Mouse (Mus musculus) midbrain, postnatal 0 days (tissue): ENCODE results near the gene Sfn. TPM values are rescaled to one million over a fixed set of nuclear protein-coding genes. Genes with fewer than 3 reads are reported as not detected.

Experiments used
- ATAC-seq: fragments of 200-750 bp; cut with Nextera tagmentation; 2 replicates; pipeline ENCODE4 v1.8.0; 2017; ENCODE audit warnings: moderate number of reproducible peaks, mild to moderate bottlenecking, moderate TSS enrichment, moderate library complexity; ENCODE audit not compliant: low FRiP score
- DNase-seq: peaks from one replicate; pipeline ENCODE4 v3.0.0-alpha.2; 2015; ENCODE audit warnings: low spot score
- H3K27ac ChIP-seq: fragments of 300-500 bp; sonication (generic); 2 replicates; pipeline ENCODE4 v1.5.1; 2014; ENCODE audit warnings: low read depth, mild to moderate bottlenecking, low read length, mixed read lengths
- H3K27me3 ChIP-seq: fragments of 300-500 bp; sonication (generic); 2 replicates; pipeline ENCODE4 v1.6.1; 2014; ENCODE audit warnings: low read length, control low read depth, mixed read lengths; ENCODE audit not compliant: insufficient read depth
- H3K36me3 ChIP-seq: fragments of 300-500 bp; sonication (generic); 2 replicates; pipeline ENCODE4 v1.6.1; 2014; ENCODE audit warnings: low read length, control low read depth, mixed read lengths; ENCODE audit not compliant: insufficient read depth
- H3K4me1 ChIP-seq: fragments of 300-500 bp; sonication (generic); 2 replicates; pipeline ENCODE4 v1.6.1; 2014; ENCODE audit warnings: mild to moderate bottlenecking, control low read depth, antibody characterized with exemption, low read length, mixed read lengths; ENCODE audit not compliant: insufficient read depth
- H3K4me2 ChIP-seq: fragments of 300-500 bp; sonication (generic); 2 replicates; pipeline ENCODE4 v1.6.1; 2014; ENCODE audit warnings: low read depth, mild to moderate bottlenecking, low read length, mixed read lengths; ENCODE audit not compliant: poor library complexity, severe bottlenecking
- H3K4me3 ChIP-seq: fragments of 300-500 bp; sonication (generic); 2 replicates; pipeline ENCODE4 v1.5.1; 2014; ENCODE audit warnings: low read depth, mild to moderate bottlenecking, low read length, moderate library complexity
- H3K9ac ChIP-seq: fragments of 300-500 bp; sonication (generic); replicated peaks from 2 replicates; pipeline ENCODE4 v1.6.1; 2014; ENCODE audit warnings: mild to moderate bottlenecking, low read length, moderate library complexity, mixed read lengths; ENCODE audit not compliant: poor library complexity, severe bottlenecking
- H3K9me3 ChIP-seq: fragments of 300-500 bp; sonication (generic); 2 replicates; pipeline ENCODE4 v1.6.1; 2016; ENCODE audit warnings: low read length, control low read depth
- CTCF ChIP-seq: IDR thresholded peaks from 2 replicates; pipeline ENCODE4 v1.5.1; 2016; ENCODE audit warnings: antibody characterized with exemption, mild to moderate bottlenecking
- WGBS: fragments of 180-500 bp; shearing (Covaris S2); extraction: QIAGEN DNeasy Blood & Tissue Kit; methylation state at CpG from one replicate; pipeline ENCODE4 v1.1.7; 2014; 5-methylcytosine and 5-hydroxymethylcytosine counted together
- polyA plus RNA-seq: library from polyadenylated mRNA; unstranded; fragments of >200 nt; fragmentation: Nextera tagmentation; extraction: Ambion mirVana; gene quantifications from 2 replicates; pipeline ENCODE4 v1.2.1, GENCODE M21; 2015
- total RNA-seq: library from RNA; depleted of rRNA; stranded (reverse); fragments of >200 nt; gene quantifications from 2 replicates; pipeline ENCODE4 v1.2.3, GENCODE M21; 2014

The Sfn gene
- total and polyA plus RNA-seq, 2 experiments from 2014 or later: 0.86 to 2.0 TPM

DNA sequence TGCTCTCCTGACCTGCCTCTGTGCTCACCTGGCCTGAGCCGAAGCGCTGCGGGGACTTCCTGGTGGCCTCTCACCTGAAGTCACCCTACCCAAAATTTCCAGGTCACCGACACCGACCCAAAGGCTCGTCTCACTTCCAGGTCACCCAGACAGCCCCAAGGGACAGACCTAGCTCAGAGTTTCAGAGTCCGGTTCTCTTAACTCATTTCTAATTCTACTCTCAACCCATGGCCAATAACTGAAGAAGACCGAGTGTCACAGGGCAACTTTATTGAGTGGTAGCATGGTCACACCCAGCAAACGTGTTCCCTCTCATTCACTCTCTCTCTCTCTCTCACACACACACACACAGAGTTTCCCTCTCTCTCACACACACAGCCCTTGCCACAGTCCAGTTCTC is 1.7 kb downstream of the Sfn start:
- Histone ChIP-seq H3K27me3 (peaks cover 40% of the 10 kb centered on the region), H3K9ac (no peak overlapping the region)

DNA sequence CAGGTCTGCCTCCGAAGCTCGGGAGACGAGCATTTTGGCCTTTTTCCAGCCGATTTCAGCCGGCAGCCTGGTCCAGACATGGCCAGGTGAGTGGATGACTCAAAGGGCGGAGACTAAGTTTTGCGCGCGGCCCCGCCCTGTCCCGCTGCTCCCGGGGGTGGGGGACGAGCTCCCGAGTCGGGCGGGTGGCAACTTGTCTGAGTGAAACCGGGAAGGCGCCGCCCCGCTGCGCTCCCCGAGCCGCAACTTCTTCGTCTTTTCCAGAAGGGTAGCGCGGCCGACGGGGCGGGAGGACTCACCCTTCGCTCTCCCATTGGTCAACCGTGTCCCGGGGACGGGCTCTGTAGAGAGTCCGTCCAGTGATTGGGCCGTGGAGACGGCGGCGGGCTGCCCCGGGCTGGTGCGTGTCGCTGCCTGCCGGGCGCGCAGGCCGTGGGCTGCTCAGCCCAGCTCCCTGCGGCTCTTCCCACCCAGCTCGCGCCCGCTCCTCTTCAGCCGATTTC is 2.3 kb downstream of the Sfn start:
- H3K9ac ChIP-seq: no peak overlapping the region
- H3K27me3 ChIP-seq: peaks cover 40% of the 10 kb centered on the region
- no peak for TF ChIP-seq CTCF
- peak overlapping the region; percentile 36 for H3K4me3 ChIP-seq
- no peak overlapping the region for H3K27ac ChIP-seq
- DNase-seq (peak; percentile 70), ATAC-seq (peak; percentile 86)
- peaks cover 15% of the 10 kb centered on the region for H3K36me3 ChIP-seq
- H3K4me2 ChIP-seq: peak overlapping the region; percentile 66
- WGBS: under 1% methylated on average over 45 of the region's 50 CpGs
- H3K4me1 ChIP-seq: no peaks in the 10 kb centered on the region
- H3K9me3 ChIP-seq: no peaks in the 10 kb centered on the region

More for the DNA sequence above, 1.7 kb downstream of the Sfn start:
- Histone ChIP-seq H3K9me3 (no peaks in the 10 kb centered on the region), H3K27ac (no peak overlapping the region), H3K4me2 (peak overlapping the region; percentile 66), H3K36me3 (peaks cover 15% of the 10 kb centered on the region), H3K4me1 (no peaks in the 10 kb centered on the region), H3K4me3 (peak overlapping the region; percentile 36)
- no peak for TF ChIP-seq CTCF
- WGBS: 18% methylated on average over 9 of the region's 9 CpGs
- ATAC-seq: no peak
- DNase-seq: no peak

DNA sequence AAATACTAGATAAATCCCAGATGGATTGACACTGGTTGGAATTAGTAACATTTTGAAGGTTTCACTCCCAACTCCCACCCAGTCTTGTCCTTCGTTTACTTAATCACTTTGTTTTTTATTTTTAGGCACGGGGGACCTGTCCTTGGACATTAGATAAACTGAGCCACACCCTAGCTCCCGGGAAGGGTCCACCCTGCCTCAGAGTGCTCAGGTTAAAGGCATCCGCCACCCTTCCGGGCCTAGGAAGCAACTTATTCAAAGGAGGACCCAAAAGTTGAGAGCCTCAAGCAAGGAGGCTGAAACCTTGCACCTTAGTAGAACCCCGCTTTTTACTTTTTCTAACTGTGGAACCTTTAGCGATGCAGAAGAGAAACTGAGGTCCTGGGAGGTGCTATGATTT is 2.9 kb downstream of the Sfn start:
- TF ChIP-seq CTCF: no peak
- Histone ChIP-seq H3K9ac (no peak overlapping the region), H3K4me2 (peak overlapping the region; percentile 66), H3K4me1 (no peaks in the 10 kb centered on the region), H3K36me3 (peaks cover 13% of the 10 kb centered on the region), H3K9me3 (no peaks in the 10 kb centered on the region), H3K4me3 (peak overlapping the region; percentile 36), H3K27me3 (peaks cover 40% of the 10 kb centered on the region), H3K27ac (no peak overlapping the region)
- WGBS: 36% methylated on average over 7 of the region's 7 CpGs
- no peak for ATAC-seq
- no peak for DNase-seq

DNA sequence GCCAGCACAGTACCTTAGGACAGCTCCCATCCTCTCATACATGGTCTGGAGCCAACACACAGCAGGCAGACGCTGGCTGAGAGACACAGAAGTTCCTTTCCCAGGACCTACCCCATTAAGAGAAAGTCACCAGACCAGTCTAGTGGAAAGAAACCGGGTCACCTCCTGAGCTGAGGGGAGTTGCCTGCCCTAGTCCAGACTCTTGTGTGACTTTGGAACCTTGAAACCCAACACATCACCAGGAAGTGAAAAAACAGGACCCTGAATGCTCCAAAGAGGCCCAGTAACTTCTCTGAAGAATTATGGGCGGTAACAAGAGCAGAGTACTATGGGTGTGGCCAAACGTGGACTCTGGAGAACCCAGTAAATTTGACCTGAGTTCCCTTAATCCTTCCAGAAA is 3.4 kb downstream of the Sfn start:
- H3K9ac ChIP-seq: no peak overlapping the region
- no peak for TF ChIP-seq CTCF
- H3K4me2 ChIP-seq: no peak overlapping the region
- no peak overlapping the region for H3K4me3 ChIP-seq
- ATAC-seq: no peak
- 57% methylated on average over 4 of the region's 4 CpGs for WGBS
- no peak for DNase-seq
- no peaks in the 10 kb centered on the region for H3K9me3 ChIP-seq
- H3K4me1 ChIP-seq: no peaks in the 10 kb centered on the region
- H3K27ac ChIP-seq: no peak overlapping the region
- H3K36me3 ChIP-seq: peaks cover 8% of the 10 kb centered on the region
- peaks cover 40% of the 10 kb centered on the region for H3K27me3 ChIP-seq

DNA sequence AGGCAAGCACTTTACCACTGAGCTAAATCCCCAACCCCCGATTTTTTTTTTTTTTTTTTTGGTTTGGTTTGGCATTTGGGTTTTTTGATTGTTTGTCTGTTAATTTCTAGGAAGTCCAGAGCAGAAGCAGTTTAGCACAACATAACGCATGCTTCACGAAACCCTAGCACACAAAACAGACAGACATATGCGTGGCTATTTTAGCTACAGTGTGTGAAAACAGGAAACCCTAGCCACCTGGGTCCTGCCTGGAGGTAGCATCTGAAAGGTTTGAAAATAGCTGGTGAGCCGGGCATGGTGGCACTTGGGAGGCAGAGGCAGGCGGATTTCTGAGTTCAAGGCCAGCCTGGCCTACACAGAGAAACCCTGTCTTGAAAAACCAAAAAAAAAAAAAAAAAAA is 5.9 kb downstream of the Sfn start:
- peaks cover 3% of the 10 kb centered on the region for H3K36me3 ChIP-seq
- H3K4me1 ChIP-seq: no peaks in the 10 kb centered on the region
- H3K27me3 ChIP-seq: peaks cover 22% of the 10 kb centered on the region
- no peak overlapping the region for H3K9ac ChIP-seq
- H3K9me3 ChIP-seq: no peaks in the 10 kb centered on the region
- H3K27ac ChIP-seq: no peak overlapping the region
- 84% methylated on average over 6 of the region's 6 CpGs for WGBS
- no peak for DNase-seq
- no peak for TF ChIP-seq CTCF
- no peak overlapping the region for H3K4me2 ChIP-seq
- no peak overlapping the region for H3K4me3 ChIP-seq
- ATAC-seq: no peak

DNA sequence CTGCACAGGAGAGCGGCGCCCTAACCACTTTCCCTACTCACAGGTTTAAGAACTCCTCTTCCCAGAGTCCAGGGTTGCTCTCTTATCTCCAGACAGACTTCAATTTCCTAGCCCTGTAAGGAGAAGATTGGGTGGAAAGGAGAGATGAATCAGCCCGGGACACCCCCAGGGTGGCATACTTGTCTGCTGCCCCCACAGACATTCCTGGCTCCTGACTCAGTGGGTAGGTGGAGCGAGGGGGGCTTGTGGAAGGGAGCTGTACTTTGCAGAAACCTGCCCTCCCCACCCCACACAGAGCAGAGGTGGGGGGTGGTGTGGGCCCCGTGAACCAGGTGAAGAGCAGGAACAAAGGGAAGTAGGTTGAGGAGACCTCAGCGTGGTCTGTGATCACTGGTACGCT is 6.4 kb downstream of the Sfn start:
- Histone ChIP-seq H3K27ac (no peak overlapping the region), H3K9ac (no peak overlapping the region), H3K27me3 (peaks cover 22% of the 10 kb centered on the region), H3K4me3 (no peak overlapping the region), H3K9me3 (no peaks in the 10 kb centered on the region), H3K36me3 (peaks cover 6% of the 10 kb centered on the region), H3K4me2 (no peak overlapping the region), H3K4me1 (no peaks in the 10 kb centered on the region)
- DNase-seq: no peak
- WGBS: 74% methylated on average over 7 of the region's 7 CpGs
- no peak for ATAC-seq
- no peak for TF ChIP-seq CTCF
